Mouse (Mus musculus): ENCODE data around the gene Trpc4.
A peak's percentile ranks its signal among the peaks of the same experiment; 100 is the strongest.

Gene Trpc4

GRCm38 (mm10) chr3:54269180-54269579, 113.3 kb downstream of the Trpc4 start:
- DNase-seq (ENCODE audit: low spot score in 2 of 2) = no peak

GRCm38 (mm10) chr3:54274651-54275050, 118.8 kb downstream of the Trpc4 start:
- no peak for DNase-seq (ENCODE audit: low spot score in 2 of 2)

- no peak for DNase-seq (ENCODE audit: low spot score in 2 of 2)
These were observed 133.9 kb downstream of the Trpc4 start for GRCm38 (mm10) chr3:54289731-54290130.

GRCm38 (mm10) chr3:54310604-54311003, 154.8 kb downstream of the Trpc4 start:
- DNase-seq (ENCODE audit: low spot score in 2 of 2) = no peak

- no peak for DNase-seq (ENCODE audit: low spot score in 2 of 2)
These were observed 158.2 kb downstream of the Trpc4 start for GRCm38 (mm10) chr3:54314055-54314454.

- DNase-seq (ENCODE audit: low spot score in 2 of 2) = peak; percentile 51 to 85
These were observed 197.2 kb downstream of the Trpc4 start for GRCm38 (mm10) chr3:54352891-54353652.

GRCm38 (mm10) chr3:54357561-54357960, 201.7 kb downstream of the Trpc4 start:
- no peak for DNase-seq (ENCODE audit: low spot score in 2 of 2)

- DNase-seq (ENCODE audit: low spot score in 2 of 2) = peak; percentile 24 to 62
These were observed 202.8 kb downstream of the Trpc4 start for GRCm38 (mm10) chr3:54358463-54359189.

- DNase-seq (ENCODE audit: low spot score in 2 of 2) = peak; percentile 36 to 66
These were observed 205.1 kb downstream of the Trpc4 start, which contains the start of gene Postn for GRCm38 (mm10) chr3:54360897-54361296. Gene Postn, plus strand, starts transcription at chr3:54361109.

GRCm38 (mm10) chr3:54361656-54362055, 205.8 kb downstream of the Trpc4 start:
- DNase-seq (ENCODE audit: low spot score in 2 of 2) = no peak

Measured in urinary bladder, postnatal 4 days (tissue).